Mouse (Mus musculus): ENCODE measurements around the gene Sbno2.

Sbno2 gene

GRCm38 (mm10) chr10:80123932-80124562, 18.7 kb upstream of the Sbno2 start:
- DNase-seq (ENCODE audit: low read depth, low spot score): no peak

DNA sequence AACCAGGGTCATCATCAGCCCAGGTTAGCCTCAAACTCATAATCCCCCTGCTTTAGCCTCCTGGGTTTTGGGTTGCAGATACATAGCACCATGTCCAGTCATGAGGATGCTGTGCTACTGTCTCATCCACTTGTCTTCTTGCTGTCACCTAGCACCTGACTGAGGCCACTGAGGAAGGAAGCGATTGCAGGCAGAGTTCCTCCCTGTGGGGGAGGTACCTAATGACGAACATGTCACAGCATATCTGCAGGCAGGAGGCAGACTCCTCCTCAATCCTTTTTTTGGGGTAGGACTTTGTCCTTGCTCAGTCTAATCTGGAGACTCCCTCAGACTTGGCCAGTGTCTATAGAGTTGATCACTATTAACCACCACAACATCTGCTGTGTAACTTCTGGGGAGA, 16.3 kb upstream of the Sbno2 start:
- DNase-seq (ENCODE audit: low read depth, low spot score): no peak

GRCm38 (mm10) chr10:80120146-80120545, 14.8 kb upstream of the Sbno2 start:
- DNase-seq (ENCODE audit: low read depth, low spot score): no peak

DNA sequence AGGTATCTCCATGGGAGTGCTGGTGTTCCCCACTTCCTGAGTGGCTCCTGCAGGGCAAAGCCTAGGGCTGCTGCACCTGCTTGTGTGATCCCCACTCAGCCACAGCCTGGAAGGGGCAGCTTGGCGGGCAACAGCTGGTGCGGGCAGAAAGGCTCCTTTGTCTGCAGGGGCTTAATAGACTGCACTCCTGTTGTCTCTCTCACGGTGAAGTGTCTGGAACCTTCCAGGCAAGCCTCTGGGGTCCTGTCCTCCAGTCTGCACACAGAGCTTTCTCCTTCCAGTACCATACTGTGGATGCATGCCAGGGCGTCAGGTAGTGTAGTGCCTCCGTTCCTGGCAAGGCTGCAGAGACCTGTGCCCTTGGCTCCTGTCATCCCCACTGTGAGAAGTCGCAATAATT, 13.2 kb upstream of the Sbno2 start:
- no peak for DNase-seq (ENCODE audit: low read depth, low spot score)

DNA sequence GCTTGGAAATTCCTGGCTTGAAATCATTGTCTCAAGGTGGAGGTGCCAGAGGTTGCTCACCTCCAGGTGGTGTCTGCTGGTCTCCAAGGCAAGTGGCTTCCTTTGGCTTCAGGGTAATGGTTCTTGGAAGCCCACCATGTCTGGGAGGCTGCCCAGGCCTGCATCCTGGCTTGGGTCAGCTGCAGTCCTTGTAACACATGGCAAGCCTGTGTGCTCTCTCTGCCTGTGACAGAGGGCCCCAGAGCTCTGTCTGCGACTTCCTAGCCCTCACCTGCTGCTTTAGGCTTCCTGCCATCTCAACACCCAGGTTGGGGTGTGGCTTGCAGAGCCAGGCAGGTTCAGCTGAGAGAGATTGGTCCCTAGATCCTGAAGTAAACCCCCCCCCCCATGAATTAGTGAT, 12.4 kb upstream of the Sbno2 start:
- no peak for DNase-seq (ENCODE audit: low read depth, low spot score)

DNA sequence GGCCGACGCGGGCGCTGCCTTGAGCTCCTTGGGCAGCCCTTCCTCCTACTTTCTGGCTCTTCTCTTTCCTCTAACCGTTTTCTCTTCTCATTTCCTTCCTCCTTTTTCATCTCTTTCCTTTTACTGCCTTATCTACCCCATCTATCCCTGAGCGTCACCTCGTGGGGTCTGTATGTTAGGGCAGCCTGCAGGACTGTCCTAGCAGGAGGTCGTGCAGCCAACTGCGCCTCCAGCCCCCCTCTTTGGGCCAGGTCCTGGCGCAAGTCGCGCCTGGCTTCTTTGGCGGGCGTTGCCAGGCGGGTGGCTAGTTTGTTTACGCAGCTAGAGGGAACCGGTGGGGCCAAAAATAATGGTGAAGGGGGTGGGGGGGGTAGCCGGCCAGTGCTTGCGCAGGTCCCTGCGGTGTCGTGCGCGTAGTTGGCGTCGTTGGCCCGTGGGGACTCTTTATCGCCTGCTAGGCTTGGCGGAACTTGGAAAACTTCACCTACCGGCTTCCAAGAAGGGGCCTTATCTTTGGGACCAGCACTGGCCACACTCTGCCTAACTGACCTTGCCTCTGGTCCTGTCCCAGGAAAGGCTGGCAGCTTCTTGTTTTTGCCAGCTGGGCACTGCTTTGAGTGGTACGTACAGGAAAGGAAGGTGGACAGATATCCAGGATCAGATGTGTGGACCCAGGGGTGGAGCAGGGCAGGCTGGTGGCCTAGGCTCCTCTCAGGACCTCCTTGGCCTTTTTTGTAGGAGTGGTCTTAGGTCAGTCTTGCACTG, 11.7 kb upstream of the Sbno2 start:
- DNase-seq (ENCODE audit: low read depth, low spot score): no peak

DNA sequence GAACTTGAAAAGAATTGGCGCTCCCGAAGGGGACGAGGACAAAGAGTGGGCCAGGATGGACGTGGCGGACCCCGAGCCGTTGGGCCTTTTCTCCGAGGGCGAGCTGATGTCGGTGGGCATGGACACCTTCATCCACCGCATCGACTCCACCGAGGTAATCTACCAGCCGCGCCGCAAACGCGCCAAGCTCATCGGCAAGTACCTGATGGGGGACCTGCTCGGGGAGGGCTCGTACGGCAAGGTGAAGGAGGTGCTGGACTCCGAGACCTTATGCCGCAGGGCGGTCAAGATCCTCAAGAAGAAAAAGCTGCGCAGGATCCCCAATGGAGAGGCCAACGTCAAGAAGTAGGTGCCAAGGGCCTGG, 11.2 kb upstream of the Sbno2 start:
- no peak for DNase-seq (ENCODE audit: low read depth, low spot score)

DNA sequence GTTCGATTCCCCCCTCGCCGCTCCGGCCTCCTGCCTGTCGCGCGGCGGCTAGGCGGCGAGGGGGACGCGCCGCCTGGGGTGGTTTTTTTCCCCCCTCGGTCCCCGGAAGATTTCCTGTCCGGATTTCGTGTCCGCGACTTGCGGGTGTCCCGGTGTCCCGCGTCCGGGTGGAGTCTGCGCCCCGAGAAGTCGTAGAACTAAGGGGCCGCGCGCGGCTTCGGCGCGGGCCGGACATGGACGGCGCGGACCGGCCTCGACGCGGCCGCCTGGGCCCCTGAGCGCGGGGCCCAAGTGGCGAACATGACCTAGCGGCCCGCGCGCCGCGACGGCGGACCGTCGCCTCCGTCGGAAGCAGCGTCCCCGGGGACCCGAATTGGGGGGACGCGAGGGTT, 10.6 kb upstream of the Sbno2 start:
- DNase-seq (ENCODE audit: low read depth, low spot score): no peak

- DNase-seq (ENCODE audit: low read depth, low spot score): peak; percentile 100
These were observed 10.0 kb upstream of the Sbno2 start, which contains the start of gene Stk11 for GRCm38 (mm10) chr10:80115290-80115943. Gene Stk11, plus strand, starts transcription at chr10:80115803.

DNA sequence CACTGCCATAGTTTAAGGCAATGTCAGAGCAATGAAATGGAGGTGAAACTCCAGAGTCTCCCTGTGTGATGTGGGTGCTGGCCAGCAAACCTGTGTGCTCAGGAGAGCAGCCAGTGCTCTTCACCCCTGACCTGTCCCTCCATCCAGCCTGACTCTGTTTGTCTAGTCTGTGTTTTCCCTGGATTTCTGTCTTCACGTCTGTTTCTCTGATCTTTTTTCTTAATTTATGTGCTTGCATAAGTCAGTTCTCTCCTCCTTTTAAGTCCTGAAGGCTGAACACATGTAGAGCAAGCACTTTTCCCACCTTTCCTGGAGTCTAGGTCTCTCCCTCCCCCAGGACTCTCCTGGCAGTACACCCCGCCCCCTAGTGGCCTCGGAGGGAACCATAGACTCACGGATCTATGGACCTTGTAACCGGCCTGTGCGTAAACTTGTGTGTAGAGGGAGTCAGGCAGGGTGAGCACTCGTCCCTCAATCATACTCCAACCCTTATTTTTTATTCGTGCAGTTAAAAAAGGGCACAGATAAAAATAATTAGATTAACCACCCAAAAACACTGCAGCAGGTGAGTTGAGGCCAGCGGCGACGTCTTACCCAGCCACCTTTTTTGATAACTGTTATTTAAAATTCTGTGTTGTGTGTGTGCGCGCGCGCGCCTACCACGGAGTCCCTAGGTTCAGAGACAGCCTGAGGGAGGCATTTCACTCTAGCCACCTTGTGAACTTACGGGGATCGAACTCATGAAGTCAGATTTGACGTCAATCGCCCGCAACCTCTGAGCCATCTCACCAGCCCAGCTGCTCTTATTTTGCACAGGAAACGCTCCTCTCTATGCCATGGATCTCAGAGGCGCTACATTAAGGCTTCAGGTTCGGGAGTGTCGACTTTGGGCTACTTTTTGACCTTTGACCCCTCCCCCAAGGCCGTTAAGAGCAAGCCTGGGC, 9.2 kb upstream of the Sbno2 start:
- DNase-seq (ENCODE audit: low read depth, low spot score): peak; percentile 95

DNA sequence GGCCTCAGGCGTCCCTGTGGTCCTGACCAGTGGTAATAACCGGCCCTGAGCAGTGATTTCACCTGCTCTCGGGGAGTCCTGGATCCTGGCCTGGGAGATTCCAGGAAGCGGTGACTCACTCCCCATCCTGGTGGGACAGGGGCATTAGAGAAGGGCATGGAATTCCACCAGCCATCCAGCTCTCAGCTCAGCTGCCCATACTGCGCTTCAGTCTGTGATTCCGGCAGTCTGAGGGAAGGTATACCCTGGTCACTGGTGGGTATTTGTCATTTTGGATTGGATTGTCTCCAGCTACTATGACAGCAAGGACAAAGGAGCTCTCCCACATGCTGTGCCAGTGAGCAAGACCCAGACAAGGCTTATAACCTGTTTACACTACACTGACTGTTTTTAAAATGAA, 2.3 kb upstream of the Sbno2 start:
- DNase-seq (ENCODE audit: low read depth, low spot score): no peak

- DNase-seq (ENCODE audit: low read depth, low spot score): no peak
These were observed 555 bp upstream of the Sbno2 start for GRCm38 (mm10) chr10:80105926-80106325.

- no peak for DNase-seq (ENCODE audit: low read depth, low spot score)
These were observed 1.2 kb downstream of the Sbno2 start for GRCm38 (mm10) chr10:80104181-80104580.

DNA sequence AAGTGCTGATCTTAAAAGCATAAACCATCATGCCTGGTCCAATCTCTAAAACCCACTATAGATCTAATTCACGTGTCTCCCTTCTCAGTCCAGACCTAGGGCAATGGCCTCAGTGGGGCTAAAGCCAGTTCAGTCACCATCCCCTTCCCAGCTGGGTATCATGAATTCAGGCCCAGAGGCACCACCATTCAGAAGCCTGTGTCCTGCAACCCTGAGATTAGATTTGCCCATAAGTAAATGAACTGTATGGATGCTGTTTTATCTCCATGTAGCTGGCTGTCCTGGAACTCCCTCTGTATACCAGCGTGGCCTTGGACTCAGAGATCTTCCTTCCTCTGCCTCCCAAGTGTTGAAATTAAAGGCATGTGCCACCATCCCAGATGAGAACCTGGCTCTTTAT, 2.3 kb downstream of the Sbno2 start:
- DNase-seq (ENCODE audit: low read depth, low spot score): no peak

DNA sequence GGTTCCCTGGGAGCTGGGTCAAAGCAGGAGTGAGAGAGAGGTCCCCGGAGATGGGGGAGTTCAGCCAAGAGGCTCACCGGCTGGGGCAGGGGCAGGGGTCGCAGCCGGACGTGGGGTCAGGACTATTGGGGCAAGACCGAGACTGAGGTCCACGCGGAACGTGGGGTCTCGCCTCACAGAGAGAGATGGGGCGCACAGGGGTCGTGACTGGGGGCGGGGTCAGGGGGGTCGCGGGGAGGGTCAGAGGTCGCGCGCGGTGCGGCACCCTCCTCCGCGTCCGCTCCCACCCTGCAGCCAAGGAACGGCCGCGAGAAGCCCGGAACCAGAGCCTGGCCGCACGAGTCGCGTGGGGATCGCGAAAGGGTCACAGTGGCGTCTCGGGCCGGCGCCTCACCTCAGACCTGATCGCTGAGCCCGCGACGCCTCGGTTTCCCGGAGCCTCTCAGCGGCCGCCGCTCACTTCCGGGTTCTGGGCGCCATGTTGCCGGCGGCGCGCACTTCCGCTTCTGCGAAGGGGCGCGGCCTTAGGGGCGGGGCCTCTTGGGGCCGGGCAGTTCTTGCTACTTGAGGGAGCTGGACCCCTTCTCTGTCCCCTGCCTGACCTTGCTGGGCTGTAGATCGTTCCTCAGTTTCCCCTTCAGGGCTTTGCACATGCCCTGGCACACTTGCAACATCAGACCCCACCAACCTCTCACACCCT, 3.0 kb downstream of the Sbno2 start:
- peak; percentile 76 for DNase-seq (ENCODE audit: low read depth, low spot score)

DNA sequence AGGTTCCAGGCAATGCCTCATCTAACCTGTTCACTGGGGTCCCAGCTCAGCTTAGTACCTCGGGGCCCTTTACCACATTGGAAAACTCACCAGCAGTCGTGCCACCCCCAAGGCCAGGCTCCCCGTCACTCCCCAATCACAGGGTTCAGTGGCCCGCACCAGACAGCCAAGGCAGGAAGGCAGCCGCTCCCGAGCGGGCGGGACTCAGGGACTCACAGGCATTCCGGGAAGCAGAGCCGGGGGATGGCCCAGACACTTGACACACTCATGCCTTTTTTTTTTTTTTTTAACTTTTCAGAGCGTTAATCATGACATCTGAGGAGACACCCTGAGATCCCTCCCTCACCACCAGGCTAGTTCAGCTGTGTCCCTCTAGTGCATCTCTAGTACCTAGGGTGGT, 4.4 kb downstream of the Sbno2 start:
- no peak for DNase-seq (ENCODE audit: low read depth, low spot score)

GRCm38 (mm10) chr10:80098630-80099029, 6.7 kb downstream of the Sbno2 start:
- DNase-seq (ENCODE audit: low read depth, low spot score): no peak

DNA sequence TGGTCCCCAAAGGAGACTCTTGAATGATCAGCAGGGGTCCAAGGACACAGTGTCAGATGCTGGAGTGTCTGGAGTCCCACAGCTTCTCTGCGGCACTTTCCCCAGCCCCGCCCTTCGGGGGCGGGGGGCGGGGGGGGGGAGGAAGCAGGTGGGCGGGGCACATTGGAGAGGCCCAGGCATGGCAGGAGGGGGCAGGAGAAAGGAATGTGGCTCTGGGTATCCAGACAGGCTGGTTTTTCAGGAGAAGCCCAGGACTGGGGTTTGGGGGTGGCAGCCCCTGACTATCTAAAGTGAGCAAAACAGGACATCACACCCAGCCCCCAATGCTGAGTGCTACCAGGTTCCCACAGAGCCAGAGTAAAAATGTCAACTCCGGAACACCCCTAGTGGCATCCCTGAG, 8.1 kb downstream of the Sbno2 start:
- peak; percentile 32 for DNase-seq (ENCODE audit: low read depth, low spot score)

- DNase-seq (ENCODE audit: low read depth, low spot score): no peak
These were observed 9.8 kb downstream of the Sbno2 start for GRCm38 (mm10) chr10:80095547-80095946.

DNA sequence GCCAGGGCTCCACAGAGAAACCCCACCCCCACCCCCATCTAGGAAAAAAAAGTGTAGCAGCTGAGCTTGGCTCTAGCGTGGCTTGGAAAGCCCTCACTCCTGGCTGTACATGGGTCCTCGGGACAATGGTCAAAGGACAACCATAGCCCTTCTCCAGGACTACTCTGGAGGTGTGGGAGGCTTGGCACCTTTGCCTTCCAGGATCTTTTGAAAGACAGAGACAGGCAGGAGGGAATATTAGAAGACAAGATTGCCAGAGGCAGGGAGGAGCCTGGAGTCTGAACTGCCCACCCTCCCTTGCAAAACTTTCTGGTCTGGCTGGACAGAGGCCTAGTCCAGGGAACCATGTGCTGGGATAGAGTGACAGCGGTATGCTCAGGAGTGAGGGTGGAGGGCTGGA, 10.7 kb downstream of the Sbno2 start:
- DNase-seq (ENCODE audit: low read depth, low spot score): no peak

DNA sequence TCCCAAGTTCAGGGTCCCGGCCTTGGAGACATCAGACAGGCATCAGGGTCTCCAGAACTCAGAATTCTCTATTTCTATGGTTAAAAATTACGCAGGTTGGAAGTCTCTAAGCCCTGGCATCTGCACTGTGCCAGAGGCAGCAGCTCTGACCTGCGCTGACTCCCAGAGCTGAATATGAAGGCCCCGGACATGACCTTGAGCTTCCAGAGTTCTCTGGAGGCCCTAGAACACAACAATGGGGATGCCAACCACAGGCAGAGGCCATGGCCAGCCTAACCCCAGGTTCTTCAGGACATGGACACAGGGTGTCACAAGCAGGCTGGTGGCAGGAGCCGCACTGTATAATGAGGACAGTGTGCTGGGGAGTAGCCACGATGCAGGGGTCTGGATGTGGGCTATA, 11.3 kb downstream of the Sbno2 start:
- no peak for DNase-seq (ENCODE audit: low read depth, low spot score)

All from forelimb bud, embryonic 11.5 days (tissue).